Mouse (Mus musculus): ENCODE measurements around the gene Rab43. TPM values are rescaled to one million over a fixed set of nuclear protein-coding genes. Genes with fewer than 3 reads are reported as not detected.
A peak's percentile ranks its signal among the peaks of the same experiment; 100 is the strongest.

The Rab43 gene
- total RNA-seq, 1 experiment from 2014 or later = 29.3 TPM

DNA sequence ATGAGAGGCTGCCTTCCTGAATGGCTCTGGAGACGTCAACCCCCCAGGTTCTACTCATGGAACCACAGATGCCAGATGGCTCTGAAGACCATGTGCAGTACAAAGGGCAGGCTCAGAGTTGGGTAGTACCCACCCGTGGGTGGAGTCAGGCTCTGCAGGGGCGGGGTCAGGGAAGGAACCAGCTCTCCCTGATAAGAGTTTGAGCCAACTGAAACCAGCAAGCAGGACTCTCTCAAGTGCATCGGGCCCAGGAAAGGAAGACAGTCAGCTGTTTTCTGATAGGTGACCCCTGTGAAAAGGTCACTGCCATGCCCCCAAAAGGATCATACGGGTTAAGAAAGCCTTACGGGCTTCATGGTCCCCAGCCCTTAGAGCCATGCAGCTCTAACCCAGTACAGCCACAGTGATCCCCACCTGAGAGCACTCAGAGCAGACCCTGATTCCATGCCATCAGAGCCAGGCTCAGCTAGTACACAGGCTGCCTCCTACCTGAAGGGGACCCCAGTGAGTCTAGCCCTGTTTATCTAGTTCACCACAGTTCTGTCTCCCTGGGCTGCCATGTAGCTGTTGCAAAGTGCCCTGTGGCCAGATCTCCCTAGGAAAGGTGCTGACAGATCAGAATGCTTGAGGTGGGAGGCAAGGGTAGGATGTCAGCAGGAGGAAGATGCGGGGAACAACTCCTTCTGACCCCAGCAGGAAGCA is 21.0 kb downstream of the Rab43 start:
- no peak for ATAC-seq (ENCODE audit: extremely low read depth, insufficient number of reproducible peaks, low FRiP score, poor library complexity, severe bottlenecking)

DNA sequence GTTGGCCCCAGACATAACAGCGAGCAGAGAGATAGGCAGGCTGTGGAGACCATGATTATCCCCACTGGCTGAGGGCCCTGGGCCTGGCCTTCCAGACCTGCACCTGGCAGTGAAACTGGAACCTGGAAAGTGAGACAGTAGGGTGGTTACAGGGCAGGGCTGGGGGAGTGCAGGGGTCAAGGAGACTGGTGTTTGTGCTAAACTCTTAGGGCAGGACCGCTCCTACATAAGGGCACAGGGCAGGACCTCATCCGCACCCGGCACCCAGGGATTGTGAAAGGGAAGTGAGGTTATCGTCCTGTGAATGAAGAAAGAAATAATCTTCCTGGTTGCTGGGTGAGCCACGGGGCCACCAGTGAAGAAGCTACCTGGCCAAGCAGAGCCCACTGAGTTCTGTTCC is 22.2 kb downstream of the Rab43 start:
- ATAC-seq (ENCODE audit: extremely low read depth, insufficient number of reproducible peaks, low FRiP score, poor library complexity, severe bottlenecking) = no peak

DNA sequence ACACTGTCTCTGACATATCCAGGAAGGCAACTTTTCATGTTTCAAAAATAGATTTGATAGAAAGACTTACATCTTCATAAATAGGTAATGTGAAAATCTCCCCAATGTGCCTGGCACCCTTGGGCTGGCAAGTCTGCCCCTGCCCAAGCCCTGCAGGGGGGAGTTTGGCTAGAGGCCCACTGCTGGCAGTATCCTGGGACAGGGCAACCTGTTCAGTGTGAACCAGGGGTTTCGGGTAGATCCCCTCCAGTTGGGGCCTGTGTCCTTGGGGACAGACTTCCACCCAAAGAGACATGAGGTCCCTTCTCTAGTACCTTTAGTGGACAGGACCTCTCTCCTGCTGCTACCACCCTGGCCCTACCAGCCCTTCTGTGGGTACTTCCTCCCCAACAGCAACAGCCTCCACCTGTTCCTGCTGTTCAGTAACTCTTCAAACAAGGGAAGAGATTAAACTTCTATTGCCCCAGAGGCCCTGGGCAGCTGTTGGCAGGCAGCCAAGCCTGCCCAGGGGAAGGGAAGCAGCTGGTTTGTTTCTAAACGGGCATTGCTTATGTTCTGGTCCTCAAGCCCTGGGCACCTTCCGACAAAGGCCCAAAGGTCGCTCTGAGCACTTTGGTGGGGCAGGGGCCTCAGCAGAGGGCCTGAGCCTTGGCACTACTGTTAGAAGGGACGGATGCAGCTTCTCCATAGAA is 22.9 kb downstream of the Rab43 start:
- ATAC-seq (ENCODE audit: extremely low read depth, insufficient number of reproducible peaks, low FRiP score, poor library complexity, severe bottlenecking) = no peak

DNA sequence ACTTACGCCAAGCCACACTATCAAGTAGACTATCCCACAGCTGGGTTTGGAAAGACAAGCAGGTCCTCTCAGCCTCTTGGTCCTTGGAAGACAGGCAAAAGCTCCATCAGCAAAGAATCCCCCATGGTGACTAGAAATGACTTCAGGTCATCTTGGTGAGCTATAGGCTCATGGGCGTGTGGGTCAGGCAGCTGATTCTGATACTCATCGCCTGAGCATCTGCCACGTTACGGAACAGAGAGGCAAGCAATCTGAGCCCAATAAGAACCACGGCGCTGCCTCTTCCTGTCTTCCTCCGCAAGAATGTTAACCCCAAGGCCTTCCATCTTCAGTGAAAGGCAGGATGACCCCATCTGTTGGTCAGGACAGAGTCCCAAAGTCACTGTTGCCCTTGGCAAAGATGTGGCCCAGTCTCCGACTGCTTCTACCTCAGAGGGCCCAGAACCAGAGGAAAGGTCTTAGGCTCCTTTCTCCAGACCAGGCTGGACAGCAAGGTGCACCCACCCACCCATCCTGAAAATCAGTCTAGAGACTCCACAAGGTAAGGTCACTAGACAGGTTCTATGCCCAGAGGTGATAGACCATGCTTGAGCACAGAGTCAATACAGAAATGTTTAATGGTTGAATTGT is 23.6 kb downstream of the Rab43 start:
- ATAC-seq (ENCODE audit: extremely low read depth, insufficient number of reproducible peaks, low FRiP score, poor library complexity, severe bottlenecking) = no peak

GRCm38 (mm10) chr6:87787108-87787890 is 24.7 kb downstream of the Rab43 start:
- no peak for ATAC-seq (ENCODE audit: extremely low read depth, insufficient number of reproducible peaks, low FRiP score, poor library complexity, severe bottlenecking)

- no peak for ATAC-seq (ENCODE audit: extremely low read depth, insufficient number of reproducible peaks, low FRiP score, poor library complexity, severe bottlenecking)
Observed at GRCm38 (mm10) chr6:87786621-87787020, 25.3 kb downstream of the Rab43 start.

- no peak for ATAC-seq (ENCODE audit: extremely low read depth, insufficient number of reproducible peaks, low FRiP score, poor library complexity, severe bottlenecking)
Observed at GRCm38 (mm10) chr6:87784033-87784432, 27.9 kb downstream of the Rab43 start.

GRCm38 (mm10) chr6:87780546-87781301 is 31.2 kb downstream of the Rab43 start:
- ATAC-seq (ENCODE audit: extremely low read depth, insufficient number of reproducible peaks, low FRiP score, poor library complexity, severe bottlenecking) = no peak

- no peak for ATAC-seq (ENCODE audit: extremely low read depth, insufficient number of reproducible peaks, low FRiP score, poor library complexity, severe bottlenecking)
Observed at GRCm38 (mm10) chr6:87779174-87780165, 32.5 kb downstream of the Rab43 start.

GRCm38 (mm10) chr6:87778294-87779173 is 33.4 kb downstream of the Rab43 start:
- 0 out of 2 replicates have a peak, but pooled peaks have one; percentile 23 for ATAC-seq (ENCODE audit: extremely low read depth, insufficient number of reproducible peaks, low FRiP score, poor library complexity, severe bottlenecking)

DNA sequence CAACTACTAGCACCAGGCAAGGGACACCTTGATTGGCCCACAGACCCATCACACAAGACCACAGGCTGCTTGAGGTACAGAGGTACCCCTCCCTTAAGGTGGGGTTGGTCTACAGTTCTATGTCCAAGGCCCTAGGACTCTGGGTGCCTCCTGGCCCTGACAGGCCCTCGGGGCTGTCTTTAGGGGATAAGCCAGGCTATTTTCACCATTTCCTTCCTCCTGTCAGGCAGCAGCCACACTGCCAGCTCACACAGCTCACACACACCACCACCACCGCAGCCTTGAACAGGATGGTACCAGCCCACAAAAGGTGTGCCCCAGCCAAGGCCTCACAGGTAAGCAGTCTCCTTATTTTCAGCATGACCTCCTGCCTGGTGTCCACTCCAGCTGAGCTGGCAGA is 34.1 kb downstream of the Rab43 start, which contains the start of gene Gp9:
Gene Gp9 (plus strand): TSS at position 231 of the 400 bp plus-strand sequence.
- 0 out of 2 replicates have a peak, but pooled peaks have one; percentile 13 for ATAC-seq (ENCODE audit: extremely low read depth, insufficient number of reproducible peaks, low FRiP score, poor library complexity, severe bottlenecking)

- ATAC-seq (ENCODE audit: extremely low read depth, insufficient number of reproducible peaks, low FRiP score, poor library complexity, severe bottlenecking) = no peak
Observed at GRCm38 (mm10) chr6:87776663-87777062, 35.3 kb downstream of the Rab43 start.

- ATAC-seq (ENCODE audit: extremely low read depth, insufficient number of reproducible peaks, low FRiP score, poor library complexity, severe bottlenecking) = no peak
Observed at GRCm38 (mm10) chr6:87775588-87776245, 36.2 kb downstream of the Rab43 start.

DNA sequence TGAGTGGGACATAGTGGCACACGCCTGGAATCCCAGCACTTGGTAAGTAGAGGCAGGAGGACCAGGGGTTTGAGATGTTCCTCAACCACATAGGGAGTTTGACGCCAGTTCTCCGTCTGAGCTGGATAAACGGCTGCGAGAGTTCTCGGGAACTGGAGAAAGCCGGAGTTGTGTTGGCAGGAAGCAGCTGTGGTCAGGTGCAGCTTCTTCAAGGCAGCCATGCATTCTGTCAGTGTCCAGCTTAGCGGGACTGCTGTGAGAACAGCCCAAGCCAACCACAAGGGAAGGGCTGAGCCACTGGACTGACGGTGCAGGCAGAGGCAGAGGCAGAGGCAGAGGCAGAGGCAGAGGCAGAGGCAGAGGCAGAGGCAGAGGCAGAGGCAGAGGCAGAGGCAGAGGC is 37.1 kb downstream of the Rab43 start:
- ATAC-seq (ENCODE audit: extremely low read depth, insufficient number of reproducible peaks, low FRiP score, poor library complexity, severe bottlenecking) = no peak

DNA sequence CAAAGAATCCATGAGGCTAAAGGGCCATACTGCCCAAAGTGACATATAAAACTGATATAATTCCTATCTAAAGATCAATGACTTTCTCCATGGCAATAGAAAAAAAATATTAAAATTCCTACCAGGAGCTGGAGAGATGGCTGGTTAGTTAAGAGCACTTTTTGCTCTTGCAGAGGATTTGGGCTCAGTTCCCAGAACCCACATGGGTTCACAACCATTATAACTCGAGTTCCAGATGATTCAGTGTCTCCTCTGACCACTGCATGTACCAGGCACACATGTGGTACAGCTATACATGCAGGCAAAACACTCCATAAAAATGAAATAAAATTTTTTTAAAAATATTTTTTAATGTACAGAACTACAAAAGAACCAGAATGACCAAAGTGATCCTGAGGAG is 37.5 kb downstream of the Rab43 start:
- no peak for ATAC-seq (ENCODE audit: extremely low read depth, insufficient number of reproducible peaks, low FRiP score, poor library complexity, severe bottlenecking)

- ATAC-seq (ENCODE audit: extremely low read depth, insufficient number of reproducible peaks, low FRiP score, poor library complexity, severe bottlenecking) = no peak
Observed at GRCm38 (mm10) chr6:87770626-87771025, 41.3 kb downstream of the Rab43 start.
